Mouse (Mus musculus): Measurements from ENCODE around the gene Wipf2. TPM values are rescaled to one million over a fixed set of nuclear protein-coding genes. Genes with fewer than 3 reads are reported as not detected.
A peak's percentile ranks its signal among the peaks of the same experiment; 100 is the strongest.
"Not testable (repeated sequence)": the region's sequence is repeated elsewhere in the genome, so short reads cannot be mapped to it uniquely, and the experiment has no call there.

The Wipf2 gene
- polyA plus RNA-seq (2015; fragmentation: Nextera tagmentation; extraction: Ambion mirVana) = 4.2 and 5.2 TPM in 2 replicates

- Histone ChIP-seq H3K9me3 (replicated peaks) (no peaks in the 10 kb centered on the region), H3K27ac (peak within 1 kb of the TSS; percentile 96), H3K9ac (peak within 1 kb of the TSS; percentile 71), H3K4me3 (replicated peaks) (peak within 1 kb of the TSS; percentile 75), H3K36me3 (peaks cover 24% of the 10 kb centered on the region), H3K4me1 (peaks cover 16% of the 10 kb centered on the region), H3K4me2 (peak within 1 kb of the TSS; percentile 79), H3K27me3 (no peaks in the 10 kb centered on the region; the same call in 1 of the 2 replicates)
- peak; percentile 90 for ATAC-seq (replicated peaks; ENCODE audit: low FRiP score)
- 6% methylated on average over 41 of the region's 41 CpGs for WGBS
These were observed at the start of gene Wipf2 for GRCm38 (mm10) chr11:98863028-98863750. TSS of gene Wipf2 (plus strand) at chr11:98863638.

GRCm38 (mm10) chr11:98816706-98817239, 46.7 kb upstream of the Wipf2 start:
- Histone ChIP-seq H3K9me3 (replicated peaks) (no peaks in the 10 kb centered on the region), H3K4me1 (no peaks in the 10 kb centered on the region), H3K36me3 (peaks cover 96% of the 10 kb centered on the region), H3K27ac (no peak overlapping the region), H3K27me3 (no peaks in the 10 kb centered on the region), H3K9ac (no peak overlapping the region), H3K4me3 (replicated peaks) (no peak overlapping the region), H3K4me2 (no peak overlapping the region)
- 89% methylated on average over 1 of the region's 1 CpGs for WGBS
- ATAC-seq (replicated peaks; ENCODE audit: low FRiP score) = no peak

GRCm38 (mm10) chr11:98820968-98821367, 42.5 kb upstream of the Wipf2 start:
- Histone ChIP-seq H3K4me1 (no peaks in the 10 kb centered on the region), H3K27me3 (no peaks in the 10 kb centered on the region), H3K27ac (no peak overlapping the region), H3K4me3 (replicated peaks) (no peak overlapping the region), H3K4me2 (no peak overlapping the region), H3K9ac (no peak overlapping the region), H3K9me3 (replicated peaks) (no peaks in the 10 kb centered on the region), H3K36me3 (peaks cover 99% of the 10 kb centered on the region)
- WGBS = 94% methylated on average over 5 of the region's 5 CpGs
- no peak for ATAC-seq (replicated peaks; ENCODE audit: low FRiP score)

GRCm38 (mm10) chr11:98826071-98826470, 37.4 kb upstream of the Wipf2 start:
- not testable (repeated sequence) for H3K9me3 ChIP-seq (replicated peaks); H3K4me2 ChIP-seq; H3K4me1 ChIP-seq; H3K9ac ChIP-seq; H3K27ac ChIP-seq; ATAC-seq (replicated peaks; ENCODE audit: low FRiP score); H3K27me3 ChIP-seq; H3K4me3 ChIP-seq (replicated peaks)
- H3K36me3 ChIP-seq = peaks cover 98% of the 10 kb centered on the region
- WGBS = 96% methylated on average over 2 of the region's 2 CpGs

GRCm38 (mm10) chr11:98827877-98828276, 35.6 kb upstream of the Wipf2 start:
- Histone ChIP-seq H3K4me3 (replicated peaks) (no peak overlapping the region), H3K27me3 (no peaks in the 10 kb centered on the region), H3K9ac (no peak overlapping the region), H3K9me3 (replicated peaks) (no peaks in the 10 kb centered on the region), H3K4me1 (no peaks in the 10 kb centered on the region), H3K36me3 (peaks cover 98% of the 10 kb centered on the region), H3K27ac (no peak overlapping the region), H3K4me2 (no peak overlapping the region)
- 82% methylated on average over 2 of the region's 2 CpGs for WGBS
- ATAC-seq (replicated peaks; ENCODE audit: low FRiP score) = no peak

- Histone ChIP-seq H3K27me3 (no peaks in the 10 kb centered on the region), H3K4me1 (no peaks in the 10 kb centered on the region), H3K36me3 (peaks cover 98% of the 10 kb centered on the region), H3K27ac (no peak overlapping the region), H3K4me2 (no peak overlapping the region), H3K4me3 (replicated peaks) (no peak overlapping the region), H3K9me3 (replicated peaks) (no peaks in the 10 kb centered on the region), H3K9ac (no peak overlapping the region)
- WGBS = 69% methylated on average over 12 of the region's 12 CpGs
- ATAC-seq (replicated peaks; ENCODE audit: low FRiP score) = no peak
These were observed 34.2 kb upstream of the Wipf2 start for GRCm38 (mm10) chr11:98829091-98829775.

GRCm38 (mm10) chr11:98829875-98830274, 33.6 kb upstream of the Wipf2 start:
- no peak for ATAC-seq (replicated peaks; ENCODE audit: low FRiP score)
- 51% methylated on average over 4 of the region's 4 CpGs for WGBS
- H3K4me2 ChIP-seq = no peak overlapping the region

GRCm38 (mm10) chr11:98835296-98835695, 28.1 kb upstream of the Wipf2 start:
- Histone ChIP-seq H3K9me3 (replicated peaks) (no peaks in the 10 kb centered on the region), H3K4me2 (no peak overlapping the region), H3K4me1 (peaks cover 44% of the 10 kb centered on the region), H3K27ac (no peak overlapping the region), H3K9ac (no peak overlapping the region), H3K27me3 (peaks cover 23% of the 10 kb centered on the region), H3K36me3 (peaks cover 44% of the 10 kb centered on the region), H3K4me3 (replicated peaks) (no peak overlapping the region)
- no peak for ATAC-seq (replicated peaks; ENCODE audit: low FRiP score)
- 62% methylated on average over 5 of the region's 5 CpGs for WGBS

More at GRCm38 (mm10) chr11:98829875-98830274, 33.6 kb upstream of the Wipf2 start:
- peaks cover 96% of the 10 kb centered on the region for H3K36me3 ChIP-seq
- no peaks in the 10 kb centered on the region for H3K9me3 ChIP-seq (replicated peaks)
- no peaks in the 10 kb centered on the region for H3K4me1 ChIP-seq
- H3K27ac ChIP-seq = no peak overlapping the region
- no peak overlapping the region for H3K4me3 ChIP-seq (replicated peaks)
- H3K9ac ChIP-seq = no peak overlapping the region
- no peaks in the 10 kb centered on the region for H3K27me3 ChIP-seq

GRCm38 (mm10) chr11:98835725-98836124, 27.7 kb upstream of the Wipf2 start:
- no peak overlapping the region for H3K4me2 ChIP-seq
- WGBS = 64% methylated on average over 3 of the region's 3 CpGs
- no peak overlapping the region for H3K4me3 ChIP-seq (replicated peaks)

GRCm38 (mm10) chr11:98836128-98836527, 27.3 kb upstream of the Wipf2 start:
- Histone ChIP-seq H3K36me3 (peaks cover 36% of the 10 kb centered on the region), H3K27me3 (peaks cover 23% of the 10 kb centered on the region), H3K4me1 (peaks cover 44% of the 10 kb centered on the region), H3K27ac (0 out of 2 replicates have a peak overlapping the region, but pooled peaks have one; percentile 54), H3K9me3 (replicated peaks) (no peaks in the 10 kb centered on the region), H3K4me3 (replicated peaks) (peak overlapping the region; percentile 72), H3K4me2 (peak overlapping the region; percentile 99), H3K9ac (peak overlapping the region; percentile 65; the same call in 1 of the 2 replicates)
- peak; percentile 3; the same call in 1 of the 2 replicates for ATAC-seq (replicated peaks; ENCODE audit: low FRiP score)
- WGBS = 23% methylated on average over 7 of the region's 7 CpGs

More at GRCm38 (mm10) chr11:98835725-98836124, 27.7 kb upstream of the Wipf2 start:
- no peak overlapping the region; the same call in 1 of the 2 replicates for H3K27ac ChIP-seq
- ATAC-seq (replicated peaks; ENCODE audit: low FRiP score) = no peak
- H3K27me3 ChIP-seq = peaks cover 23% of the 10 kb centered on the region
- no peak overlapping the region for H3K9ac ChIP-seq
- peaks cover 44% of the 10 kb centered on the region for H3K4me1 ChIP-seq
- H3K36me3 ChIP-seq = peaks cover 40% of the 10 kb centered on the region
- H3K9me3 ChIP-seq (replicated peaks) = no peaks in the 10 kb centered on the region

GRCm38 (mm10) chr11:98836651-98837141, 26.7 kb upstream of the Wipf2 start, which contains the start of gene Rapgefl1:
TSS of gene Rapgefl1 (plus strand) at chr11:98836785.
- Histone ChIP-seq H3K36me3 (peaks cover 30% of the 10 kb centered on the region), H3K9me3 (replicated peaks) (no peaks in the 10 kb centered on the region), H3K27ac (peak within 1 kb of the TSS; percentile 54), H3K9ac (peak within 1 kb of the TSS; percentile 65), H3K27me3 (peaks cover 23% of the 10 kb centered on the region), H3K4me1 (peaks cover 44% of the 10 kb centered on the region), H3K4me2 (peak within 1 kb of the TSS; percentile 99), H3K4me3 (replicated peaks) (peak within 1 kb of the TSS; percentile 72)
- ATAC-seq (replicated peaks; ENCODE audit: low FRiP score) = peak; percentile 85
- under 1% methylated on average over 48 of the region's 48 CpGs for WGBS
